Mouse (Mus musculus) kidney, adult 2 months (tissue): Measurements from ENCODE around the gene Hist1h2bg. TPM values are rescaled to one million over a fixed set of nuclear protein-coding genes. Genes with fewer than 3 reads are reported as not detected.

Experiments
- DNase-seq: peaks from one replicate; pipeline ENCODE4 v3.0.0; 2021
- H3K27ac ChIP-seq: fragments of 200-500 bp; 2 replicates; pipeline ENCODE4 v1.5.1; 2012; ENCODE audit warnings: low read depth, low read length, control low read depth, inconsistent platforms; ENCODE audit not compliant: insufficient read depth
- H3K27me3 ChIP-seq: fragments of 200-500 bp; replicated peaks from 2 replicates; pipeline ENCODE4 v1.6.1; 2012; ENCODE audit warnings: mild to moderate bottlenecking, moderate library complexity, low read length, inconsistent platforms; ENCODE audit not compliant: control insufficient read depth, insufficient read depth
- H3K36me3 ChIP-seq: fragments of 200-500 bp; 2 replicates; pipeline ENCODE4 v1.6.1; 2012; ENCODE audit warnings: mild to moderate bottlenecking, moderate library complexity, low read length, inconsistent platforms; ENCODE audit not compliant: control insufficient read depth, insufficient read depth
- H3K4me1 ChIP-seq: fragments of 200-500 bp; 2 replicates; pipeline ENCODE4 v1.6.1; 2011; ENCODE audit warnings: low read length; ENCODE audit not compliant: control insufficient read depth, insufficient read depth
- H3K4me3 ChIP-seq: fragments of 200-500 bp; 2 replicates; pipeline ENCODE4 v1.5.1; 2011; ENCODE audit warnings: mild to moderate bottlenecking, low read depth, low read length, control low read depth; ENCODE audit not compliant: insufficient read depth
- CTCF ChIP-seq: fragments of 200-500 bp; conservative IDR thresholded peaks from 2 replicates; pipeline ENCODE4 v1.5.1; 2011; ENCODE audit warnings: low read depth, mild to moderate bottlenecking, control low read depth, low read length, moderate library complexity, mixed read lengths; ENCODE audit not compliant: insufficient read depth, insufficient read length
- POLR2A ChIP-seq: fragments of 200-500 bp; IDR thresholded peaks from one replicate; pipeline ENCODE4 v1.6.1; 2011; ENCODE audit warnings: low read depth, low read length, control low read depth
- WGBS: fragments of 180-500 bp; shearing (Covaris S2); methylation state at CpG from one replicate; pipeline ENCODE4 v1.1.7; 2018; 5-methylcytosine and 5-hydroxymethylcytosine counted together
- polyA plus RNA-seq: library from polyadenylated mRNA; depleted of rRNA; stranded (reverse); fragments of >200 nt; gene quantifications from 2 replicates; pipeline ENCODE4 v1.2.3, GENCODE M21; 2012

Hist1h2bg gene
- polyA plus RNA-seq, 1 experiment = 3.1 TPM

DNA sequence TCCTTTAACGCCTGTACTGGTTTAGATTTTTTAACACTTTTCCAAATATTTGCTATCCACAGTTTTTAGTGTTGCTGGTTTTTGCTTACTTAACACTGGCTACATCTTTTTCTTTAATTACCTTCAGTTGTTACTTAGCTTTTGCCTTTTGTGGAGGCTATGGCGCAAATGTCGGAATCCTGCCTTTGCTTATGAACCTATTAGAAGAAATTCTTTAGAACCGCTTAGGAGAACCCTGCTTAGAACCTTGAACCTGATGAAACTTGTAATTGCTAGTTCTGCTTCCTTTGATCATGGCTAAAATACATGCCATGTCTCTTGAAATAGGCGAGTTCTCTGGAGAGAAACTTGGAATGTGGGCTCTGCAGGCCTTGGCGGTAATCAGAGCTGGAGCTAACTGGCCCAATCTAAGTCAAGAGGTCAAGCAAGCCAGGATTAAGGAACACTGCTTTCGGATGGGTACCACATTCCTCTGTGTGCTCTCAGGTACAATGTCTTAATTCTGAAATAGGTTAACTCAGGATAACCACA, 5.2 kb downstream of the Hist1h2bg start:
- no peak for DNase-seq
- Histone ChIP-seq H3K4me1 (no peaks in the 10 kb centered on the region; the same call in 1 of the 2 replicates), H3K4me3 (no peak overlapping the region), H3K27ac (no peak overlapping the region), H3K36me3 (no peaks in the 10 kb centered on the region), H3K27me3 (0 out of 2 replicates have a peak, but pooled peaks cover 2% of the 10 kb centered on the region)
- no peak for TF ChIP-seq POLR2A
- no peak for TF ChIP-seq CTCF
- 71% methylated on average over 7 of the region's 7 CpGs for WGBS

DNA sequence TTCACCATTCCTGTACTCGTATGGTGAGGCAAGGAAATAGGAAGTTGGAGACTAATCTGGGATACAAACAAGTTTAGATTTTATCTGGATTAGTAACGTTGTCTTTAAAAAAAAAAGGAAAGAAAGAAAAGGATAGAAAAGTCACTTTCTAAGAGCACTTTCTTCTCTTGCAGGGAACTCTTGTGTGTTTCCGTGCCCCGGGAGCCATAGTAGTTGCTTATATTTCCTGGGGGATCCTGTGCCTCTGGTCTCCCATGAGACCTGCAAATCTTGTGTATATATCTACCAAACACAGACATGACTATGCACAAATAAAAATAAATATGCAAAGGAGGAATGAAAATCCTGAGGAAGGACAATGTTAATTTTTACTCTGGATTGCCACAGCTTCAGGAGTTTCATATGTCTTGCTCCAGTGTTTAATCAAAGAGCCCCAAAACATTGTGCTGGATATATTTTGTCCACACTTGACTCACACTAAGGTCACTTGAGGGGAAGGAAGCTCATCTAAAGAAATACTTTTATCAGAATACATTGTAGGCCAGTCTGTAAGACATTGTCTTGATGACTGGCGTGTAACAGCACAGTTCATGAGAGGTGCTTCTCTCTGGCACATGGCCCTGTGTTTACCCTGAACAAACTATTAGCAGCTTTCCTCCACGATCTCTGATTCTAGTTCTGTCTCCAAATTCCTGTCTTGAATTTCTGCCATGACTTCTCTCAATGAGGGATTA, 5.9 kb downstream of the Hist1h2bg start:
- no peak overlapping the region for H3K4me3 ChIP-seq
- TF ChIP-seq POLR2A = no peak
- TF ChIP-seq CTCF = no peak
- H3K27ac ChIP-seq = no peak overlapping the region
- WGBS = 73% methylated on average over 6 of the region's 6 CpGs
- H3K36me3 ChIP-seq = no peaks in the 10 kb centered on the region
- H3K27me3 ChIP-seq = 0 out of 2 replicates have a peak, but pooled peaks cover 2% of the 10 kb centered on the region
- DNase-seq = no peak
- H3K4me1 ChIP-seq = peaks cover 6% of the 10 kb centered on the region; the same call in 1 of the 2 replicates

DNA sequence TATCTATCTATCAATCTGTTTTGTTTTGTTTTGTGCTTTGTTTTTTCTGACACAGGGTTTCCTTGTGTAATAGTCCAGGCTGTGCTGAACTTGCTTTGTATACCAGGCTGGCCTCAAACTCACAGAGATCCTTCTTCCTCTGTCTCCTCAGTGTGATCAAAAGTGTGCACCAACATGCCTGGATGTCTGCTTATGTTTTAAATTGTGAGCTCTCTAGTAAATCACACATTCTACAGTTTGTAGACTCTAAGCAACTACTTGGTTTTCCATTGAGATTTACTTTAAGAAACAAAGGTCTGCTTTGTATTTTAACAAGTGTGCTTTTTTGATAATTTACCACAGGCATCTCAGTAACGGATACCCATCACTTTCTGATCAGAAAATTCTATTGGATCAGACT, 6.6 kb downstream of the Hist1h2bg start:
- no peak overlapping the region for H3K27ac ChIP-seq
- no peak for DNase-seq
- 94% methylated on average over 1 of the region's 1 CpGs for WGBS

DNA sequence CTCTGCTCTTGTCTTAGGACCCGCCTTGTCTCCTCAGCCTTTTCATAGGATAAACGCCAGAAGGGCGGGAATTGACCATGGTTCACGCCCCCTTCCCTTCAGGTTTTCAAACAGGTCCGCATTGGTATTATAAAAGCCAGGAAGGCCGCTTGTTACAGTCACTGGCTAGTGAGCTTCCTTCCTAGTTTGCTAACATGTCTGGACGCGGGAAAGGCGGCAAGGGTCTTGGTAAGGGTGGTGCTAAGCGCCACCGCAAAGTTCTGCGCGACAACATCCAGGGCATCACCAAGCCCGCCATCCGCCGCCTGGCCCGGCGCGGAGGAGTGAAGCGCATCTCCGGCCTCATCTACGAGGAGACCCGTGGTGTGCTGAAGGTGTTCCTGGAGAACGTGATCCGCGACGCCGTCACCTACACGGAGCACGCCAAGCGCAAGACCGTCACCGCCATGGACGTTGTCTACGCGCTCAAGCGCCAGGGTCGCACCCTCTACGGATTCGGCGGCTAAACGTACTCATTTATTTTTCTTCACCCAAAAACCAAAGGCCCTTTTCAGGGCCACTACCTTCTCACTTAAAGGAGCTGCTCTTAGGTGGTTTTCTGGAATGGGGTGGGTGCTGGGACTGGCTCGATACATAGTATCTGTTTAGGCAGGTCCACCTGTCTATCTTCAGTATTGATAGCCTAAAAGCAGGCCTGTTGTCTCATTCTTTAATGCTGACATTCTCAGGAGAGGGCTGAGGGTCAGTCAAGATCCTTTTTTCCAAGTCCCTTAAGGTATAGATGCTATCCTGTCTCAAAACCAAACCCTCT, 10.4 kb downstream of the Hist1h2bg start, which contains the start of gene Hist1h4d:
Hist1h4d (plus strand) TSS at position 191 of the 811 bp plus-strand sequence.
- under 1% methylated on average over 43 of the region's 43 CpGs for WGBS
- Histone ChIP-seq H3K4me1 (peaks cover 13% of the 10 kb centered on the region; the same call in 1 of the 2 replicates), H3K4me3 (peak within 1 kb of the TSS; percentile 70), H3K27ac (no peak within 1 kb of the TSS; the same call in 1 of the 2 replicates), H3K36me3 (no peaks in the 10 kb centered on the region), H3K27me3 (no peaks in the 10 kb centered on the region)
- DNase-seq = peak; percentile 99
- TF ChIP-seq POLR2A = peak; percentile 97
- TF ChIP-seq CTCF = no peak

More for the DNA sequence above, 6.6 kb downstream of the Hist1h2bg start:
- Histone ChIP-seq H3K4me1 (peaks cover 6% of the 10 kb centered on the region; the same call in 1 of the 2 replicates), H3K27me3 (0 out of 2 replicates have a peak, but pooled peaks cover 2% of the 10 kb centered on the region), H3K36me3 (no peaks in the 10 kb centered on the region), H3K4me3 (no peak overlapping the region)
- TF ChIP-seq CTCF (no peak), POLR2A (no peak)

DNA sequence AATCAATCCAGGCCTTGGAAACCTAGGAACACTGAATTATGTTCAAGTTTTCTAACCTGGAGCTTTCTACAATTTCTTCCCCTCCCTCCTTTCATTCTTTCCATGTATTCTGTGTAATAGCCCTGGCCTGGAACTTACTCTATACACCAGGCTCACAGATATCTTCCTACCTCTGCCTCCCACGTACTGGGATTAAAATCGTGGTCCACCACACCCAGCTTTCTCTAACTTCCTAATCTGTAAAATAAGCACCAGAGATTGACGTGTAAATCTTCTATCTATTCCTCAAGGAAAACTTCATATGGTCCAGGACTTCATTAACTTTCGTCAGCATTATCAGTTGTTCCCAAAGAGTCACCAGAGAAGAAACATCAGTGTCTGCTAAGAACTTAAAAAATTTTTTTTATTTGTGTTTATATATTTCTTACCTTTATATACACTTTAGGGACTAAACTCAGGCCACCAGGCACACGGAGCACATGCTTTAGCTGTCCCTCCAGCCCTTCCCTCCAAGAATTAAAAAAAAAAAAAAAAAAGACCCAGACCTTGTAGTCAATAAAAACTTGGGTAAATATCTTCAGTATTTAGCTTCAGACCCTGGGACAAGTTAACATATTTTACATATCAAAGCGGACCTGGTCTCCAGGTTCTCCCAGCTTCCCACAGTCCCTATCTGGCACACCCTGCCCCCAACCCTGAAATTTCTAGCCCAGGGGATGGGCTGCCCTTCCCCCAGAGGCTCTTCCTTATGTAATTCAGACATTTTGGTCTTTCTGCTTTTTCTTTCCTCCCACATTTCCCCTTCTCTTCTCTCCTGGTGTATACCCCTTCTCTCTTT, 11.2 kb downstream of the Hist1h2bg start:
- 43% methylated on average over 6 of the region's 6 CpGs for WGBS
- no peak overlapping the region for H3K27ac ChIP-seq
- DNase-seq = no peak

DNA sequence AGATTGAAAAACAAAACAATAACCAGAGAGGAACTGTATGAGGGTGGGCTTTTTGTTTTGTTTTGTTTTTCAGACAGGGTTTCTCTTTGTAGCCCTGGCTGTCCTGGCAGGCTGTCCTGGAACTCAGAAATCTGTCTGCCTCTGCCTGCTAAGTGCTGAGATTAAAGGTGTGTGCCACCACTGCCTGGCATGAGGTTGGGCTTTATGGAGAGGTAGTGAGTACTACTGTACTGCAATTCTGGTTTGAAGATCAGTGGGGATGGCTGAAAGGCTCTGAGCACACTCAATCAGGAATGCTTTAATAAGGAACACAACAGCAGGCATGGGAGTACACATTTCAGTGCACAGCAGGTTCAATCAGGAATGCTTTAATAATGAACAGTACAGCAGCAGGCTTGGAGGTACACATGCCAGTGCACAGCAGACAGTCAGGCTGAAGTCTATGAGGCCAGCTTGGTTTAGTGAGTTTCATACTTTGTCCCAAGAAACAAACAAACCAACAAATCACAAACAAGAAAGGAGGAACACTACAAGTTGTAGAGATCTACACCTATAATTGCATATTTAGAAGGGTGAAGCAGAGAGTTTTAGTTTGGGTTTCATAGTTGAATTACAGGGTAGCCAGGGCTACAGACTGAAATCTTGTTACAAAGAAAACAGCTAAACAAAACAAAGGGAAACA, 12.3 kb downstream of the Hist1h2bg start:
- Histone ChIP-seq H3K27ac (no peak overlapping the region), H3K36me3 (no peaks in the 10 kb centered on the region), H3K4me3 (no peak overlapping the region), H3K27me3 (no peaks in the 10 kb centered on the region), H3K4me1 (peaks cover 13% of the 10 kb centered on the region; the same call in 1 of the 2 replicates)
- no peak for DNase-seq
- TF ChIP-seq POLR2A = no peak
- no peak for TF ChIP-seq CTCF

More for the DNA sequence above, 11.2 kb downstream of the Hist1h2bg start:
- H3K27me3 ChIP-seq = no peaks in the 10 kb centered on the region
- no peak overlapping the region for H3K4me3 ChIP-seq
- peaks cover 13% of the 10 kb centered on the region; the same call in 1 of the 2 replicates for H3K4me1 ChIP-seq
- TF ChIP-seq POLR2A (no peak), CTCF (no peak)
- H3K36me3 ChIP-seq = no peaks in the 10 kb centered on the region
